ENCODE assay signal across 12 mouse cellular contexts in the genomic region with DNA sequence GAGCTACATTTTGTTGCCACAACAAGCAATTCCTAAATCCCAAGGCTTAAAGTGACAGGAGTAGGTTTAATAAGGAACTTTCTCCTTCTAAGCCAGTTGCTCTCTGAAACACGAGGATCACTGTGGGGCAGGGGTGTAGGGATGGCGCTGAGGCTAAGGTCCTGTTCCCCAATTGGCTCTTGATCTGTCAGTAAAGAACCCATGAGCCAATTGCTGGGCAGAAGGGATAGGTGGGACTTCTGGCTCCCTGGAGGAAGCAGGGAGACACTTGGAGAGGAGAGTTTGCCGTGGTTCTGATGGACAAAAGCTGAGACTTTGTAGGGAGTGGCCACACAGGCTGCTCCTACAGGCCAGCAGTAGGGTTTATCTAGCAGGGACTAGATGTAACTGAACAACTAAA.
"Had no signal": no experiment of that assay in that cellular context is flagged by ENCODE, and none has a peak within 500 bp of the region (broad histone marks: within the 10 kb centered on the region; RNA-seq: fewer than 3 reads in every experiment).

No protein-coding gene starts in this region.

- H3K4me2 ChIP-seq: limb, embryonic 13.5 days; midbrain, embryonic 15.5 days; neural tube, embryonic 12.5 days; stomach, embryonic 15.5 days had no signal

- H3K27me3 ChIP-seq: limb, embryonic 13.5 days; midbrain, embryonic 15.5 days; neural tube, embryonic 12.5 days; stomach, embryonic 15.5 days had no signal

- H3K36me3 ChIP-seq: limb, embryonic 13.5 days; midbrain, embryonic 15.5 days; neural tube, embryonic 12.5 days; stomach, embryonic 15.5 days had no signal

- H3K9me3 ChIP-seq: limb, embryonic 13.5 days; midbrain, embryonic 15.5 days; neural tube, embryonic 12.5 days; stomach, embryonic 15.5 days had no signal

- H3K9ac ChIP-seq: limb, embryonic 13.5 days; liver, embryonic 14.5 days; midbrain, embryonic 15.5 days; neural tube, embryonic 12.5 days; stomach, embryonic 15.5 days had no signal

- H3K27ac ChIP-seq: kidney, postnatal 0 days; limb, embryonic 13.5 days; liver, embryonic 14.5 days; midbrain, embryonic 15.5 days; neural tube, embryonic 12.5 days; stomach, embryonic 15.5 days had no signal

- DNase-seq: kidney, postnatal 36 days; layer of hippocampus, adult 9-11 months; lung, adult 18-20 months; right cerebral cortex, postnatal 14 days; thymus, adult 2 months; thymus, postnatal 25 days had no signal

- H3K4me3 ChIP-seq: limb, embryonic 13.5 days; midbrain, embryonic 15.5 days; neural tube, embryonic 12.5 days; stomach, embryonic 15.5 days had no signal

- H3K4me1 ChIP-seq: midbrain, embryonic 15.5 days; neural tube, embryonic 12.5 days had no signal

- ATAC-seq: midbrain, embryonic 15.5 days had no signal
